Mouse (Mus musculus): ENCODE data around the gene Aff3.
A peak's percentile ranks its signal among the peaks of the same experiment; 100 is the strongest.

The Aff3 gene

DNA sequence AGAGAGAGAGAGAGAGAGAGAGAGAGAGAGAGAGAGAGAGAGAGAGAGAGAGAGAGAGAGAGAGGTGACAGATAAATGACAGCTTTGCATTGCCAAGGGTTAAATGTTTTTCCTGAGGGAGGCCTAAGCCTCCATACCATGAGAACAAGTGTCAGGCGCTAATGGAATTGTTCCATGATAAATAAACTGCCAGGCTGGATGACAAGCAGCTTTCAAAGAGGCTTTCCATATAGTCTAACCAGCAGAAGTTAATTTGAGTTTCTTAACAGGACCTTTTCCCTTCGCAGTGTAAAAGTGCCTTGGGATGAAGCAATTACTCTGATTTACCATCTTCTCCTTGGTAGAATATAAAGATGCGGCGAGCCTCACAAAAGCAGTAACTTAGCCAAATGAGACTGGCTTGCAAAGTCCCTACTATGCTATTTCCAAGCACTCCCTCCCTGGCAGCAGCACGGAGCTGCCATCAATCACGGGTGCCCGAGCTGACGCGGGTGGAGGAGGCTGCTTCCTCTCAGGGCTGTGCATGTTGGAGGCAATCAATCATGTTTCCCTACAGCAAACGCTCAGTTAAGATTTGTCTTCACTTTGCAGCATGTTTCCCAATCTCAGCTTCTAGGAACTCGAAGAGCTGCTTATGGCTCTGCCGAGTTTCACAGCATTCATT is 119.3 kb downstream of the Aff3 start:
- peak; percentile 65 for DNase-seq (ENCODE audit: low read depth, low spot score)

GRCm38 (mm10) chr1:38544501-38544900 is 120.3 kb downstream of the Aff3 start:
- no peak for DNase-seq (ENCODE audit: low read depth, low spot score)

- no peak for DNase-seq (ENCODE audit: low read depth, low spot score)
These were observed 123.2 kb downstream of the Aff3 start for GRCm38 (mm10) chr1:38541536-38541935.

GRCm38 (mm10) chr1:38536929-38537540 is 127.7 kb downstream of the Aff3 start:
- no peak for DNase-seq (ENCODE audit: low read depth, low spot score)

DNA sequence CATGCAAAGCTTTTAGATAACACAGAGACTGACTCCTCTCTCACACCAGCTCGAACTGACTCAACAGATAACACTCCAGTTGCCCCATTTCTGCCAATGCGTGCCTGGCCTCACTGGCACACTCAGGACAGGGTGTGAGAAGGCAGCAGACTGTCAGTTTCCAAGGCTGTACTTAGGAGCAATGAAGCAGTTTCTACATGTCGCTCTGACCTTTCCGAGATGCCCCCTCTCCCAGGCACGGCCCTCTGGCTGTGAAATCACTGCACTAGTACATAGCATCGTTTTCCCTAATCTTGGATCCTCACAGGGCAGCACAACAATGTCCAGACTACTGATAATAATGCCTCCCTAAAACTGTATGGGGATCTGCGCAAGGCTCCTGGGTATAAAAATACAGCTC is 132.2 kb downstream of the Aff3 start:
- DNase-seq (ENCODE audit: low read depth, low spot score) = no peak

DNA sequence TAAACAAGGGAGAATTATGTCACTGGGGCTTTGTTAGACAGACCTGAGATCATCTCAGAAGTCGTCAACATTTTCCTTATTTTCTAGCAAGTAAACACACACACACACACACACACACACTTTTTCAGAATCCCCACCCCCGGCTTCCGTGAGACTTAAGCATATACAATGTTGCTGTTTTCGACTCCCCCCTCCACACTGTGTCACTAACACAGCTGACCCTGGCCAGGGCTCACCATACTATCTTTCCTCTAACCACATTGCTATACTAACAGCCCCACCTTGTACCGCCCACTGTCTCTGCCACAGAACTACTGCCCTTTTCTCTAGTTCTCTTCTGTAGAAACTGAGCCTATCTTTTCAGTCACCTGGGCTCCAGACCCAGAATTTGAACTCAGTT is 136.1 kb downstream of the Aff3 start:
- DNase-seq (ENCODE audit: low read depth, low spot score) = no peak

DNA sequence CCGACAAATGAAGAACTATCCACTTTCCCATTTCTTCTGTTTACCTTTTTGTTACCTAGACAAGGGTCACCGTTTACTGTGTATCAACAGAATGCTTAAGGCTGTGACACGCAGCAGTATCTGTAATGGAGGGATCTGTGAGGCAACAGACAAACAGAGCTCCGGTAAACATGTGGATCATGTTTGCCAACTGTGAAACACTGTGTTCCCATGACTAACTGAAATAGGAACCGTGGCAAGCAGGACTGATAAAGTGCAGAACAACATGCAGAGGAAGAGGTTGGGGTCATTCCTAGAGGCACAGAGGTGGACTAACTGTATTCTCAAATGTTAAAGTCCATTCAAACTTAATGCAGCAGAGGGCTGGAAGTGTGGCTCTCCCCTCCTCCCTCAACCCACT is 138.2 kb downstream of the Aff3 start:
- no peak for DNase-seq (ENCODE audit: low read depth, low spot score)

DNA sequence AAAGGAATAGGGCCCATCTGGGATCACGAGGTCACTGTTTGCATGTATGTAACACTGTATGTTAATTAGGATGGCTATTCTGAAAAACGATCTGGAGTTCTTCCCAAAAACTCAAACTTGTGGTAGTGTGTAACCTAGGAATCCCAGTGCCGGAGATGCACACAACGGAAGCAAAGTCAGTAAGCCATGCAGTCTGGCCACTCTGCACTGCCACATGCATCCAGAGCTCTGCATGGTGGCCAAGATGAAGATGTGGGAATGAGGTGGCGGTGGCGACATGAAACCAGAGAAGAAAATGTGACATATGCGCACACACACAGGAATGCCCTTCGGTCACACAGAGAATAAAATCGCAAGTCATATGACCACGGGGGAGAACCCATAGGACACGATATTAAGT is 143.1 kb downstream of the Aff3 start:
- DNase-seq (ENCODE audit: low read depth, low spot score) = no peak

- no peak for DNase-seq (ENCODE audit: low read depth, low spot score)
These were observed 148.5 kb downstream of the Aff3 start for GRCm38 (mm10) chr1:38516225-38516624.

GRCm38 (mm10) chr1:38514634-38515011 is 150.1 kb downstream of the Aff3 start:
- no peak for DNase-seq (ENCODE audit: low read depth, low spot score)

GRCm38 (mm10) chr1:38513970-38514633 is 150.7 kb downstream of the Aff3 start:
- peak; percentile 42 for DNase-seq (ENCODE audit: low read depth, low spot score)

DNA sequence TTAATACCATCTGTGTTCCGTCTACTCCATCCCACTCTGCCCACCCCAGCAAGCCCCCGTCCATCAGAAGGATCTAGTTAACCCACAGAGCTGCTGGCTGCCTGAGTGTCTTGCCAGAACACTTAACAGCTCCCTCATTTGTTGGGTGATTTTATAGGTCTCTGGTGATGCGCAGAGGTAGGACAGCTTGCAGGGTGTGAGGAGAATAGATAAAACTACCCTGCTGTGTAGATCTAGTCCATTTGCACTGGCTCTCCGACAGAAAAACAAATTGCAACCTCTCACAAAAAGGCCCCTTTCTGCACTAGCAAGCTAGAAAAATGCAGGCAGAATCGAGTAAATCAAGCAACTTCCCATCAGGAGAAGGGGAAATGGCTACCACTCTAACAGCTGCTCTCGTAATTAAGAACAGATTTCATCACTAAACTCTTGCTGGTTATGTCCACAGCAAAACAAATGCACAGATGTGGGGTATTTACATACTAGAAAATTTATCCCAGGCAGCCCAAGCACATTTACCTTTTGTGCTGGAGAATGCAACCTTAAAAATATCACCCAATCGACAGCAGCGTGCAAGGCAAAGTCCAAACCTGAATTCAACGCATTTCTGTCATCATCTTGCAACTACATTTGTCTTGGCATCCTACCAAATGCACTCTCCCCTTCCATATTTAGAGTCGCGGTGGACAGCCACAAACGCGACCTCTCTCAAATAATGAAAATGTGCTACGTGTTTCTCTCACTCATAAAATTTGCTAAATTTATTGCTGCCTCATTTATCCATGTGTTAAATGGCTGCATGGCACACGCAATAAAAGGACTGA is 152.3 kb downstream of the Aff3 start:
- peak; percentile 49 for DNase-seq (ENCODE audit: low read depth, low spot score)

GRCm38 (mm10) chr1:38511076-38511475 is 153.7 kb downstream of the Aff3 start:
- DNase-seq (ENCODE audit: low read depth, low spot score) = no peak

GRCm38 (mm10) chr1:38509301-38509700 is 155.5 kb downstream of the Aff3 start:
- DNase-seq (ENCODE audit: low read depth, low spot score) = no peak

DNA sequence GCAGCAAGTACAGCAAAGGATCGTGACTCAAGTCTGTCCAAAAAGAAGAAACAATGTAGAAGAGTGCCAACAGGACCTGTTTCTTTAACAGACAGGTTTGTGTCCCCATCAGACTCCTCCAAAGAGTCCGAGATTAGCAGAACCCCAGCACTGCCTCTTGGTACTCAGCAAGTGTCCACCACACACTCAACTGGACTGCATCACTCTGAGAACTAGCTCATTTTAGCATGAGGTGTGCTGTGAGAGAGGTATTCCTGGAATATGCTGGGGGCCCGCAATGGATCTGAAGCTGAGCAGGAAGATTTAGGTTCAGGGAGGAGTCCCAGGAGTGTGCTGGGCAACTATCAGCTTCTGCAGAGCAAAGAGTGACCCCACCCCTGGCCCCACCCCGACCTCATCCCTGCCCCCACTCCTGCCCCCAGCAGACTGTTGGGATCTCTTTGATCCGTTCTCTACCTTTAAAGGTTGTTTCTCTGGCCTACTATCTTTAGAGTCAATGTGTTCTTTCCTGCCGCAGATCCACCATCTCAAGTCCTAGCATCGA is 157.0 kb downstream of the Aff3 start:
- no peak for DNase-seq (ENCODE audit: low read depth, low spot score)

- no peak for DNase-seq (ENCODE audit: low read depth, low spot score)
These were observed 158.4 kb downstream of the Aff3 start for GRCm38 (mm10) chr1:38506396-38506795.

- no peak for DNase-seq (ENCODE audit: low read depth, low spot score)
These were observed 161.2 kb downstream of the Aff3 start for GRCm38 (mm10) chr1:38503431-38504089.

DNA sequence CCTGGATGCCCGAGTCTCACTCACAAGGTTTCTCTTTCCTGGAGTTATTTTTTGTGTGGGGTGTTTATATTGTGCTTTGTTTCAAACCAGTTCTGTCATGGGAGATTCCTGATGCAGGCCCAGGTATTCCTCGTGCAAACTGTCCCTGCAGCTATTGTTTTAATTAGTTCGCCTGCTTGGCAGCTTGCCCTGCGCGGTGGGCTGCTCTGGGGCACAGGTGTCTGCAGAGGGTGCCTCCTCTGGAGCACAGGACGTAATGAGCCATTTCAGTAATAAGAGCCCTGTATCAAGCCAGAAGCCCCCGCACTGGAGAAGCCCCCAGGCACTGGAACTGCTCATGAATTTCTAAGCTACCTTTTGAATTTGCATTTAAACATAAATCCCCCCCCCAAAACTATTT is 162.0 kb downstream of the Aff3 start:
- no peak for DNase-seq (ENCODE audit: low read depth, low spot score)

DNA sequence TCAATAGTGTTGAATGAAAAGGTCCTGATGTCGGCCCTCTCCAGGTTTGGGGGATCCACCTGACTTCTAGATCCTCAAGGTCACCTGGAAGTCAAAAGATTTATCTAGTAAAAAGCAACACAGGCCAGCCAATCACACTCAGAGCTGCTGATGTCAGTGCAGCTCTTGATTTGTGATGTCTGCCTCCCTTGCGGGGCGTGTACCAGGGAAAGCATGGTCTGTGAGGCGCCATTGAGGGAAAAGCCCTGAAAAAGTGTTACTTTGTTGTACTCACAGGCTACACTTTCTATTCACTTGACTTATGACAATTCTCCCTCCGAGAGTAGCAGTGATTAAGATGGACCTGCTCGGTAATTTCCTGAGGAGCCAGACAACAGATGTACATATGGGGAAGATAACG is 163.5 kb downstream of the Aff3 start:
- DNase-seq (ENCODE audit: low read depth, low spot score) = no peak

DNA sequence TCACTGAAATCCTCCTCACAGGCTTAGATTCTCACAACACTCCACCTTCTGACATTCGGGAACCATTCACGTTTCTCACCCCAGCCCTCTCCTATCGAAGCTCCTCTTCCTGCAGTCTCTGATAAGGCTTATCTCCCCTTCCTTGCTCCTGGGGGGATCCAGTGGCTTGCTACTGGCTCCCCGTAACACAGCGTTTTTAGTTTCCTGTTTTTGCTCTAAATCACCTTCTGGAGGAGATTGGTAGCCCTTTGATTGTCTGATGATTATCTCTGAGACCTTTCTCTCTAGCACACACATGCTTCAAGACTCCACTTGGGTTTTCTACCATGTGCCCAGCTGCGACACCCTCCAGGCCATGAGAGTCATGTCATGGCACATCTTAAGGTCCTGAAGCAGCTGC is 165.3 kb downstream of the Aff3 start:
- DNase-seq (ENCODE audit: low read depth, low spot score) = no peak

- DNase-seq (ENCODE audit: low read depth, low spot score) = no peak
These were observed 167.2 kb downstream of the Aff3 start for GRCm38 (mm10) chr1:38497576-38497975.
